ENCODE assay signal across 20 mouse cellular contexts in genomic region chr4:141787046-141787445, GRCm38 (mm10). TPM values are rescaled to one million over a fixed set of nuclear protein-coding genes. Genes with fewer than 3 reads are reported as not detected.
DNase-seq lines count a peak whose midpoint lies in the region; ATAC-seq and TF ChIP-seq lines count a peak whose summit lies in the region.
"Had no signal": no experiment of that assay in that cellular context is flagged by ENCODE, and none has a peak within 500 bp of the region (broad histone marks: within the 10 kb centered on the region; RNA-seq: fewer than 3 reads in every experiment).

No protein-coding gene starts in this region.

- H3K9ac ChIP-seq in embryonic facial prominence, embryonic 15.5 days, result no peak overlapping the region
- H3K9ac ChIP-seq in limb, embryonic 13.5 days, result no peak overlapping the region
- no peak overlapping the region for H3K9ac ChIP-seq in hindbrain, embryonic 12.5 days
- H3K9ac ChIP-seq: forebrain, embryonic 12.5 days; heart, embryonic 15.5 days; hindbrain, embryonic 13.5 days; intestine, embryonic 15.5 days; liver, embryonic 12.5 days; midbrain, embryonic 13.5 days had no signal

- 0 out of 2 replicates have a peak overlapping the region, but pooled peaks have one; percentile 49 for H3K27ac ChIP-seq in layer of hippocampus, adult 2 months
- H3K27ac ChIP-seq in embryonic facial prominence, embryonic 15.5 days (replicated peaks), result peak overlapping the region; percentile 28; the same call in 1 of the 2 replicates
- peak overlapping the region; percentile 11; the same call in 1 of the 2 replicates for H3K27ac ChIP-seq in limb, embryonic 13.5 days
- no peak overlapping the region for H3K27ac ChIP-seq in hindbrain, embryonic 12.5 days
- H3K27ac ChIP-seq: forebrain, embryonic 12.5 days; heart, embryonic 15.5 days; hindbrain, embryonic 13.5 days; intestine, embryonic 15.5 days; liver, embryonic 12.5 days; midbrain, embryonic 13.5 days had no signal

- H3K9me3 ChIP-seq in embryonic facial prominence, embryonic 15.5 days (replicated peaks), result no peaks in the 10 kb centered on the region
- no peaks in the 10 kb centered on the region for H3K9me3 ChIP-seq in limb, embryonic 13.5 days
- no peaks in the 10 kb centered on the region for H3K9me3 ChIP-seq in hindbrain, embryonic 12.5 days (replicated peaks)
- H3K9me3 ChIP-seq: forebrain, embryonic 12.5 days; heart, embryonic 15.5 days; hindbrain, embryonic 13.5 days; intestine, embryonic 15.5 days; liver, embryonic 12.5 days; midbrain, embryonic 13.5 days had no signal

- peaks cover 42% of the 10 kb centered on the region for H3K36me3 ChIP-seq in embryonic facial prominence, embryonic 15.5 days
- peaks cover 54% of the 10 kb centered on the region for H3K36me3 ChIP-seq in limb, embryonic 13.5 days
- peaks cover 42% of the 10 kb centered on the region for H3K36me3 ChIP-seq in hindbrain, embryonic 12.5 days

- no peak for DNase-seq in layer of hippocampus, adult 2 months (ENCODE audit: low spot score in 2 of 2)
- no peak for DNase-seq in layer of hippocampus, adult 9-11 months
- DNase-seq in NIH3T3 (ENCODE audit: low read depth), result peak; percentile 68
- no peak for DNase-seq in cerebellum, postnatal 4 days (ENCODE audit: low spot score in 2 of 2)
- DNase-seq: cerebellum, postnatal 10 days; heart, adult 18-20 months had no signal

- 74% methylated on average over 6 of the region's 6 CpGs for WGBS in embryonic facial prominence, embryonic 15.5 days
- WGBS in limb, embryonic 13.5 days, result 52% methylated on average over 6 of the region's 6 CpGs
- 82% methylated on average over 6 of the region's 6 CpGs for WGBS in hindbrain, embryonic 12.5 days

- no peak overlapping the region for H3K4me3 ChIP-seq in layer of hippocampus, adult 2 months
- no peak overlapping the region for H3K4me3 ChIP-seq in embryonic facial prominence, embryonic 15.5 days (replicated peaks)
- no peak overlapping the region for H3K4me3 ChIP-seq in limb, embryonic 13.5 days
- no peak overlapping the region for H3K4me3 ChIP-seq in hindbrain, embryonic 12.5 days
- H3K4me3 ChIP-seq: forebrain, embryonic 12.5 days; heart, embryonic 15.5 days; hindbrain, embryonic 13.5 days; intestine, embryonic 15.5 days; liver, embryonic 12.5 days; midbrain, embryonic 13.5 days; myocyte had no signal

- TF ChIP-seq CTCF in layer of hippocampus, adult 2 months (conservative IDR thresholded peaks at IDR 0.05), result no peak

- H3K27me3 ChIP-seq in embryonic facial prominence, embryonic 15.5 days, result no peaks in the 10 kb centered on the region
- H3K27me3 ChIP-seq in limb, embryonic 13.5 days, result no peaks in the 10 kb centered on the region
- H3K27me3 ChIP-seq in hindbrain, embryonic 12.5 days, result no peaks in the 10 kb centered on the region
- H3K27me3 ChIP-seq: forebrain, embryonic 12.5 days; heart, embryonic 15.5 days; hindbrain, embryonic 13.5 days; intestine, embryonic 15.5 days; liver, embryonic 12.5 days; midbrain, embryonic 13.5 days had no signal

- no peak overlapping the region for H3K4me2 ChIP-seq in embryonic facial prominence, embryonic 15.5 days (replicated peaks)
- no peak overlapping the region for H3K4me2 ChIP-seq in limb, embryonic 13.5 days (replicated peaks)
- H3K4me2 ChIP-seq in hindbrain, embryonic 12.5 days (replicated peaks), result no peak overlapping the region
- H3K4me2 ChIP-seq: forebrain, embryonic 12.5 days; heart, embryonic 15.5 days; hindbrain, embryonic 13.5 days; intestine, embryonic 15.5 days; liver, embryonic 12.5 days; midbrain, embryonic 13.5 days had no signal

- peaks cover 14% of the 10 kb centered on the region for H3K4me1 ChIP-seq in embryonic facial prominence, embryonic 15.5 days
- peaks cover 23% of the 10 kb centered on the region for H3K4me1 ChIP-seq in limb, embryonic 13.5 days
- peaks cover 9% of the 10 kb centered on the region for H3K4me1 ChIP-seq in hindbrain, embryonic 12.5 days

- no peak for ATAC-seq in embryonic facial prominence, embryonic 15.5 days (ENCODE audit: insufficient number of reproducible peaks, low FRiP score, low TSS enrichment, low read depth)
- ATAC-seq in limb, embryonic 13.5 days (ENCODE audit: low FRiP score, low read depth), result no peak
- no peak for ATAC-seq in hindbrain, embryonic 12.5 days (ENCODE audit: low FRiP score)
- ATAC-seq: CD4-positive, CD25-positive, alpha-beta regulatory T cell, adult 4 months; intestine, embryonic 15.5 days; liver, embryonic 12.5 days; midbrain, embryonic 13.5 days had no signal

RNA-seq across cellular contexts. Expression of gene Dnajc16, which starts 3.7 kb away (rescaled TPM):
- 10 to 100 TPM; 45.3 to 45.4 TPM for total RNA-seq in layer of hippocampus, adult 2 months (2021)
- 4.8 and 5.0 TPM in 2 replicates for polyA plus RNA-seq in embryonic facial prominence, embryonic 15.5 days (2015; fragmentation: Nextera tagmentation; extraction: Ambion mirVana)
- 3.4 and 3.6 TPM in 2 replicates for polyA plus RNA-seq in limb, embryonic 13.5 days (2015; fragmentation: Nextera tagmentation; extraction: Ambion mirVana)
- polyA plus RNA-seq in hindbrain, embryonic 12.5 days (2016; fragmentation: Nextera tagmentation; extraction: Ambion mirVana), result 6.3 and 7.2 TPM in 2 replicates

RNA-seq across cellular contexts. Expression of gene Casp9, which starts 6.4 kb away (rescaled TPM):
- 10 to 100 TPM; 25.2 to 25.6 TPM for total RNA-seq in layer of hippocampus, adult 2 months (2021)
- polyA plus RNA-seq in embryonic facial prominence, embryonic 15.5 days (2015; fragmentation: Nextera tagmentation; extraction: Ambion mirVana), result 14.4 and 16.9 TPM in 2 replicates
- polyA plus RNA-seq in limb, embryonic 13.5 days (2015; fragmentation: Nextera tagmentation; extraction: Ambion mirVana), result 17.1 and 17.2 TPM in 2 replicates
- 23.6 and 25.6 TPM in 2 replicates for polyA plus RNA-seq in hindbrain, embryonic 12.5 days (2016; fragmentation: Nextera tagmentation; extraction: Ambion mirVana)

RNA-seq across cellular contexts. Expression of gene Cela2a, which starts 38.9 kb away (rescaled TPM):
- total RNA-seq in layer of hippocampus, adult 2 months (2021), result not detected
- polyA plus RNA-seq in embryonic facial prominence, embryonic 15.5 days (2015; fragmentation: Nextera tagmentation; extraction: Ambion mirVana), result not detected in 2 replicates
- polyA plus RNA-seq in limb, embryonic 13.5 days (2015; fragmentation: Nextera tagmentation; extraction: Ambion mirVana), result 0.20 TPM in 1 of 2 replicates, not detected in the other
- polyA plus RNA-seq in hindbrain, embryonic 12.5 days (2016; fragmentation: Nextera tagmentation; extraction: Ambion mirVana), result not detected in 2 replicates
- total RNA-seq: heart, adult 18-20 months; layer of hippocampus, postnatal 10 days; left cerebral cortex, postnatal 10 days; MEL had no signal
- polyA plus RNA-seq: CD4-positive, CD25-positive, alpha-beta regulatory T cell, adult 4 months; forebrain, embryonic 12.5 days; hindbrain, embryonic 13.5 days; liver, embryonic 12.5 days; midbrain, embryonic 13.5 days; myocyte had no signal

RNA-seq across cellular contexts. Expression of gene Agmat, which starts 40.6 kb away (rescaled TPM):
- not detected for total RNA-seq in layer of hippocampus, adult 2 months (2021)
- polyA plus RNA-seq in embryonic facial prominence, embryonic 15.5 days (2015; fragmentation: Nextera tagmentation; extraction: Ambion mirVana), result 0.32 and 0.33 TPM in 2 replicates
- polyA plus RNA-seq in limb, embryonic 13.5 days (2015; fragmentation: Nextera tagmentation; extraction: Ambion mirVana), result 0.13 TPM in 1 of 2 replicates, not detected in the other
- polyA plus RNA-seq in hindbrain, embryonic 12.5 days (2016; fragmentation: Nextera tagmentation; extraction: Ambion mirVana), result not detected in 2 replicates
- total RNA-seq: layer of hippocampus, postnatal 10 days had no signal
- polyA plus RNA-seq: CD4-positive, CD25-positive, alpha-beta regulatory T cell, adult 4 months; forebrain, embryonic 12.5 days; hindbrain, embryonic 13.5 days; midbrain, embryonic 13.5 days had no signal

RNA-seq across cellular contexts. Expression of gene Ctrc, which starts 59.1 kb away (rescaled TPM):
- total RNA-seq in layer of hippocampus, adult 2 months (2021), result not detected
- polyA plus RNA-seq in embryonic facial prominence, embryonic 15.5 days (2015; fragmentation: Nextera tagmentation; extraction: Ambion mirVana), result not detected in 2 replicates
- polyA plus RNA-seq in limb, embryonic 13.5 days (2015; fragmentation: Nextera tagmentation; extraction: Ambion mirVana), result not detected in 2 replicates
- polyA plus RNA-seq in hindbrain, embryonic 12.5 days (2016; fragmentation: Nextera tagmentation; extraction: Ambion mirVana), result not detected in 2 replicates
- total RNA-seq: heart, adult 18-20 months; layer of hippocampus, postnatal 10 days; left cerebral cortex, postnatal 10 days; MEL had no signal
- polyA plus RNA-seq: CD4-positive, CD25-positive, alpha-beta regulatory T cell, adult 4 months; forebrain, embryonic 12.5 days; heart, embryonic 15.5 days; hindbrain, embryonic 13.5 days; liver, embryonic 12.5 days; midbrain, embryonic 13.5 days; myocyte had no signal
